Mouse (Mus musculus) limb, embryonic 12.5 days (tissue): Measurements from ENCODE around the gene Tas2r108. TPM values are rescaled to one million over a fixed set of nuclear protein-coding genes. Genes with fewer than 3 reads are reported as not detected.

Experiments used
- ATAC-seq: fragments of 200-750 bp; cut with Nextera tagmentation; 2 replicates; pipeline ENCODE4 v1.8.0; 2017; ENCODE audit warnings: low read depth, moderate TSS enrichment; ENCODE audit not compliant: insufficient number of reproducible peaks, insufficient read depth, low FRiP score, low TSS enrichment
- H3K27ac ChIP-seq: fragments of 300-500 bp; sonication (generic); 2 replicates; pipeline ENCODE4 v1.5.1; 2016; ENCODE audit warnings: mild to moderate bottlenecking, moderate library complexity
- H3K27me3 ChIP-seq: fragments of 300-500 bp; sonication (generic); 2 replicates; pipeline ENCODE4 v1.6.1; 2016; ENCODE audit warnings: mild to moderate bottlenecking, moderate library complexity
- H3K36me3 ChIP-seq: fragments of 300-500 bp; sonication (generic); 2 replicates; pipeline ENCODE4 v1.6.1; 2016; ENCODE audit warnings: mild to moderate bottlenecking, moderate library complexity
- H3K4me1 ChIP-seq: fragments of 300-500 bp; sonication (generic); replicated peaks from 2 replicates; pipeline ENCODE4 v1.6.1; 2016
- H3K4me2 ChIP-seq: fragments of 300-500 bp; sonication (generic); 2 replicates; pipeline ENCODE4 v1.6.1; 2016; ENCODE audit warnings: mild to moderate bottlenecking, moderate library complexity
- H3K4me3 ChIP-seq: fragments of 300-500 bp; sonication (generic); replicated peaks from 2 replicates; pipeline ENCODE4 v1.5.1; 2016; ENCODE audit warnings: mild to moderate bottlenecking
- H3K9ac ChIP-seq: fragments of 300-500 bp; sonication (generic); replicated peaks from 2 replicates; pipeline ENCODE4 v1.6.1; 2016; ENCODE audit warnings: mild to moderate bottlenecking, moderate library complexity
- H3K9me3 ChIP-seq: fragments of 300-500 bp; sonication (generic); 2 replicates; pipeline ENCODE4 v1.6.1; 2016; ENCODE audit warnings: mild to moderate bottlenecking, moderate library complexity
- WGBS: fragments of 180-500 bp; shearing (Covaris S2); methylation state at CpG from one replicate; pipeline ENCODE4 v1.1.7; 2016; 5-methylcytosine and 5-hydroxymethylcytosine counted together
- polyA plus RNA-seq: library from polyadenylated mRNA; unstranded; fragments of >200 nt; fragmentation: Nextera tagmentation; extraction: Ambion mirVana; gene quantifications from 2 replicates; pipeline ENCODE4 v1.2.1, GENCODE M21; 2016

Gene Tas2r108
- not detected in 2 replicates for polyA plus RNA-seq

GRCm38 (mm10) chr6:40493229-40493628 is at the start of gene Tas2r108:
Gene Tas2r108 (plus strand): TSS chr6:40493529.
- Histone ChIP-seq H3K36me3 (no peaks in the 10 kb centered on the region), H3K27me3 (no peaks in the 10 kb centered on the region), H3K9me3 (no peaks in the 10 kb centered on the region), H3K9ac (no peak within 1 kb of the TSS), H3K27ac (no peak within 1 kb of the TSS), H3K4me3 (no peak within 1 kb of the TSS), H3K4me2 (no peak within 1 kb of the TSS), H3K4me1 (no peaks in the 10 kb centered on the region)
- WGBS, result 92% methylated on average over 3 of the region's 3 CpGs
- ATAC-seq, result no peak

- H3K27me3 ChIP-seq, result no peaks in the 10 kb centered on the region
- H3K9me3 ChIP-seq, result no peaks in the 10 kb centered on the region
- no peak overlapping the region for H3K9ac ChIP-seq
- H3K27ac ChIP-seq, result no peak overlapping the region
- H3K36me3 ChIP-seq, result no peaks in the 10 kb centered on the region
- ATAC-seq, result no peak
- H3K4me1 ChIP-seq, result no peaks in the 10 kb centered on the region
- H3K4me3 ChIP-seq, result no peak overlapping the region
- no peak overlapping the region for H3K4me2 ChIP-seq
Observed at GRCm38 (mm10) chr6:40448626-40449025, 44.7 kb upstream of the Tas2r108 start.

GRCm38 (mm10) chr6:40454436-40455041 is 38.8 kb upstream of the Tas2r108 start:
- WGBS, result 24% methylated on average over 7 of the region's 7 CpGs
- H3K9me3 ChIP-seq, result no peaks in the 10 kb centered on the region
- H3K4me1 ChIP-seq, result no peaks in the 10 kb centered on the region
- no peak overlapping the region for H3K9ac ChIP-seq
- no peaks in the 10 kb centered on the region; the same call in 1 of the 2 replicates for H3K27me3 ChIP-seq
- H3K36me3 ChIP-seq, result no peaks in the 10 kb centered on the region
- no peak overlapping the region for H3K4me3 ChIP-seq
- ATAC-seq, result no peak
- H3K27ac ChIP-seq, result no peak overlapping the region
- no peak overlapping the region for H3K4me2 ChIP-seq

GRCm38 (mm10) chr6:40465710-40466109 is 27.6 kb upstream of the Tas2r108 start:
- Histone ChIP-seq H3K4me3 (no peak overlapping the region), H3K9ac (no peak overlapping the region), H3K27ac (no peak overlapping the region), H3K4me2 (no peak overlapping the region), H3K27me3 (0 out of 2 replicates have a peak, but pooled peaks cover 3% of the 10 kb centered on the region), H3K4me1 (no peaks in the 10 kb centered on the region), H3K36me3 (no peaks in the 10 kb centered on the region), H3K9me3 (no peaks in the 10 kb centered on the region)
- WGBS, result 55% methylated on average over 6 of the region's 6 CpGs
- no peak for ATAC-seq

- Histone ChIP-seq H3K9ac (peak within 1 kb of the TSS; percentile 97), H3K4me3 (peak within 1 kb of the TSS; percentile 70), H3K27me3 (no peaks in the 10 kb centered on the region), H3K9me3 (no peaks in the 10 kb centered on the region), H3K36me3 (peaks cover 29% of the 10 kb centered on the region), H3K27ac (peak within 1 kb of the TSS; percentile 98), H3K4me2 (peak within 1 kb of the TSS; percentile 70), H3K4me1 (no peaks in the 10 kb centered on the region; the same call in 1 of the 2 replicates)
- peak; percentile 97 for ATAC-seq
- 1% methylated on average over 54 of the region's 54 CpGs for WGBS
Observed at GRCm38 (mm10) chr6:40470916-40471719, 22.2 kb upstream of the Tas2r108 start, which contains the start of gene Ssbp1. Gene Ssbp1 (plus strand): TSS chr6:40471352.

GRCm38 (mm10) chr6:40471720-40472010 is 21.7 kb upstream of the Tas2r108 start:
- Histone ChIP-seq H3K27me3 (no peaks in the 10 kb centered on the region), H3K4me3 (peak overlapping the region; percentile 70), H3K27ac (peak overlapping the region; percentile 98), H3K9me3 (no peaks in the 10 kb centered on the region), H3K4me1 (no peaks in the 10 kb centered on the region; the same call in 1 of the 2 replicates), H3K9ac (peak overlapping the region; percentile 97), H3K4me2 (peak overlapping the region; percentile 70), H3K36me3 (peaks cover 33% of the 10 kb centered on the region)
- ATAC-seq, result no peak
- under 1% methylated on average over 7 of the region's 7 CpGs for WGBS

DNA sequence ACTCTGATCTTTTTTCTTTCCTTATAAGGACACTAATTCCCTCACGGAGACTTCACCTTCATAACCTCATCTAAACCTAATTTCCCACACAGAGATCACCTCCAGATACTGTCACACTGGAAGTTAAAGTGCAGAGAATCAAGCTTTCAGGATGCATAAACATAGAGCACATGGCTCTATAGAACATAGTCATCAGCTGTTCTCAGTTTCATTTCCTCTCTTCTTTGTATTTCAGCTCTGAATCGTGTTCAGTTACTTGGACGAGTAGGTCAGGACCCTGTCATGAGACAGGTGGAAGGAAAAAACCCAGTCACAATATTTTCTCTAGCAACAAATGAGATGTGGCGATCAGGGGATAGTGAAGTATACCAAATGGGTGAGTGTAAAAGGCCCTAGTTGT is 17.2 kb upstream of the Tas2r108 start:
- ATAC-seq, result no peak
- Histone ChIP-seq H3K27me3 (no peaks in the 10 kb centered on the region), H3K9ac (no peak overlapping the region), H3K4me1 (no peaks in the 10 kb centered on the region; the same call in 1 of the 2 replicates), H3K4me2 (no peak overlapping the region), H3K36me3 (peaks cover 56% of the 10 kb centered on the region), H3K9me3 (no peaks in the 10 kb centered on the region), H3K4me3 (no peak overlapping the region), H3K27ac (no peak overlapping the region)
- 91% methylated on average over 4 of the region's 4 CpGs for WGBS

DNA sequence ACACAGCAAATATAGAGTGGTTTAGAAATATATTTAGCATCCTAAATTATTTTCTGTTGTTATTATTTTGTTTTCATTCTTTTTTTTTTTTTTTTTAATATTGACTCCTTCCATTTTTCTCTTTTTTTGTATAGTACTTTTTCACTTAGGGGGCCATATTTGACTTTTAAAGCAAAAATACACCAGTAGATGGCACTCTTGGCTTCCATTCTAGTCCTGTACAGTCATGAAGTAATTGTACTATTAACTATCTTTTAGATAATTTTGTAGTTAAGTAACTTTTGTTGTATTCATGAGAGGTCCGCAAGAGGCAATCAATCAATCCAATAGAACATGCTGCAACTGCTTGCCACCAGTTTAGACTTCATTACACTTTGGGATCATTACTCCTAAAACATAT is 13.6 kb upstream of the Tas2r108 start:
- Histone ChIP-seq H3K27ac (no peak overlapping the region), H3K27me3 (no peaks in the 10 kb centered on the region), H3K36me3 (peaks cover 72% of the 10 kb centered on the region), H3K4me2 (no peak overlapping the region), H3K9ac (no peak overlapping the region), H3K4me3 (no peak overlapping the region), H3K4me1 (no peaks in the 10 kb centered on the region), H3K9me3 (no peaks in the 10 kb centered on the region)
- 93% methylated on average over 1 of the region's 1 CpGs for WGBS
- ATAC-seq, result no peak

GRCm38 (mm10) chr6:40482318-40482717 is 11.0 kb upstream of the Tas2r108 start:
- Histone ChIP-seq H3K4me2 (no peak overlapping the region), H3K4me1 (no peaks in the 10 kb centered on the region), H3K4me3 (no peak overlapping the region), H3K36me3 (peaks cover 64% of the 10 kb centered on the region), H3K9ac (no peak overlapping the region), H3K9me3 (no peaks in the 10 kb centered on the region), H3K27ac (no peak overlapping the region), H3K27me3 (no peaks in the 10 kb centered on the region)
- WGBS, result 94% methylated on average over 5 of the region's 5 CpGs
- ATAC-seq, result no peak

- H3K4me3 ChIP-seq, result no peak within 1 kb of the TSS
- 0 out of 2 replicates have a peak, but pooled peaks cover 3% of the 10 kb centered on the region for H3K36me3 ChIP-seq
- no peak for ATAC-seq
- H3K4me2 ChIP-seq, result no peak within 1 kb of the TSS
- H3K9me3 ChIP-seq, result no peaks in the 10 kb centered on the region
- no peaks in the 10 kb centered on the region for H3K4me1 ChIP-seq
- no peak within 1 kb of the TSS for H3K27ac ChIP-seq
- H3K9ac ChIP-seq, result no peak within 1 kb of the TSS
- H3K27me3 ChIP-seq, result no peaks in the 10 kb centered on the region
Observed at GRCm38 (mm10) chr6:40490933-40491332, 2.4 kb upstream of the Tas2r108 start, which contains the start of gene Tas2r137. Gene Tas2r137 (plus strand): TSS chr6:40491233.

- no peak within 1 kb of the TSS for H3K4me3 ChIP-seq
- H3K4me1 ChIP-seq, result no peaks in the 10 kb centered on the region
- no peak for ATAC-seq
- H3K4me2 ChIP-seq, result no peak within 1 kb of the TSS
- H3K9me3 ChIP-seq, result no peaks in the 10 kb centered on the region
- H3K27ac ChIP-seq, result no peak within 1 kb of the TSS
- WGBS, result 77% methylated on average over 1 of the region's 1 CpGs
- H3K36me3 ChIP-seq, result no peaks in the 10 kb centered on the region
- no peak within 1 kb of the TSS for H3K9ac ChIP-seq
- no peaks in the 10 kb centered on the region for H3K27me3 ChIP-seq
Observed at GRCm38 (mm10) chr6:40519408-40519807, 26.1 kb downstream of the Tas2r108 start, which contains the start of gene Prss37. Gene Prss37 (minus strand): TSS chr6:40519508.
